Mouse (Mus musculus) embryonic stem cell, embryonic (primary cell): Measurements from ENCODE around the gene Errfi1.
"Not testable (repeated sequence)": the region's sequence is repeated elsewhere in the genome, so short reads cannot be mapped to it uniquely, and the experiment has no call there.

Experiments
- CTCF ChIA-PET, 4 experiments: fragments of 300-600 bp in 2 of 4; fragments of 350-600 bp in 2 of 4; sonication (Branson Sonifier 250); formaldehyde crosslinking; loops; one replicate each; lab custom pipeline; 2022; ENCODE audit warnings: inconsistent platforms in 2 of 4; lab: Charles Lee
- POLR2A ChIA-PET, 4 experiments: fragments of 300-600 bp in 2 of 4; fragments of 350-600 bp in 2 of 4; sonication (Branson Sonifier 250); formaldehyde crosslinking; loops; one replicate each; lab custom pipeline; 2022; ENCODE audit warnings: antibody characterized with exemption in 4 of 4, inconsistent platforms in 1 of 4; lab: Charles Lee

Errfi1 gene

DNA sequence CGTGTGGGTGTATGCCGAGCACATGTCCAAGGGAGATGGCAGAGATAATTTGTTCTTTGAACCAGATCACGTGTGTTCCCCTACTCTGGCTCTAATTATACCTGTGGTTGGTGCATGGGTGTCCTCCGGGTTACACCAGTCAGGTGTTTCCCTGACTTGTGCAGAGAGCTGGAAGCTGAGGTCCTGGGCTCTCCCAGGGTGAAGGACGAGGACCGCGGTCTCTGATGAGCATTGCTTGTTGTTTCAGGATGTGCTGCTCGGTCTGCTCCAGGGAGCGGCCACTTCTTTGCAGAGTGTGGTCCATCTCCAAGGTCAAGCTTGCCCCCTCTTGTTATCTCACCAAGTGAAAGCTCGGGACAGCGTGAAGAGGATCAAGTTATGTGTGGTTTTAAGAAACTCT is 12.3 kb downstream of the Errfi1 start:
- CTCF ChIA-PET: interaction anchor here (0.5 to 1.8 kb wide), 13 partner anchors 9 to 263 kb away, joined by 3 to 6 read pairs (median 4); no protein-coding TSS in a partner anchor
- POLR2A ChIA-PET: interaction anchor here (0.9 to 5.7 kb wide), 20 partner anchors 10 to 184 kb away, joined by 3 to 45 read pairs (median 5); no protein-coding TSS in a partner anchor

DNA sequence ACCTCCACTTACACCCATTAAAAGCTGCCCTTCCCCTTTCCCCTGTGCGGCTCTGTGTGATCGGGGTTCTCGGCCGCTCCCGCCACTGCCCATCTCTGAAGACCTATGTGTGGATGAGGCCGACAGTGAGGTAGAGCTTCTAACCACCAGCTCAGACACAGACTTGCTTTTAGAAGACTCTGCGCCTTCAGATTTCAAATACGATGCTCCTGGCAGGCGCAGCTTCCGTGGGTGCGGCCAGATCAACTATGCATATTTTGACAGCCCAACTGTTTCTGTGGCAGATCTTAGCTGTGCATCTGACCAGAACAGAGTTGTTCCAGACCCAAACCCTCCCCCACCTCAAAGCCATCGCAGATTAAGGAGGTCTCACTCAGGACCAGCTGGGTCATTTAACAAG is 12.8 kb downstream of the Errfi1 start:
- ChIA-PET POLR2A (interaction anchor here (0.6 to 5.7 kb wide), 22 partner anchors 10 to 189 kb away, joined by 3 to 45 read pairs (median 4); no protein-coding TSS in a partner anchor), CTCF (interaction anchor here (0.5 to 1.8 kb wide), 13 partner anchors 9 to 211 kb away, joined by 3 to 6 read pairs (median 3); no protein-coding TSS in a partner anchor)

DNA sequence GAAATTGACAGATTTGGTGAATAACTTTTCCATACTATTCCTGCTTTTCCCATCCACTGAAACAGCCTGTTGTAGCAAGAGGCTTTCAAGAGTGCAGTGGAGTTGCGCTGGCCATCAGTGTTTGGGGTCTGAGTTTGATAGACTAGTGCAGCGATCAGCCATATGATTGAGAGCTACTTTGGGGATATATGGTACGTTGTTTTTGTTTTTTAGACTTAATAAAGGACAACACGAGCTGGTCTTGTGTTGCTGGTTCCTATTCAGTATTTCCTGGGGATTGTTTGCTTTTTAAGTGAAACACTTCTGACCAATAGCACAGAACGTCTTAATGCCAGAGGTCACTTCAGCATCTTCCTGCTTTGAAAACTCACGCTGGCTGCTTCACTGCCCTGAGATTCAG is 14.4 kb downstream of the Errfi1 start:
- CTCF ChIA-PET: no interaction called here
- POLR2A ChIA-PET: interaction anchor here in 3 of 4 experiments (0.5 to 5.7 kb wide), 6 partner anchors 9 to 32 kb away, joined by 3 to 45 read pairs (median 10); no protein-coding TSS in a partner anchor

DNA sequence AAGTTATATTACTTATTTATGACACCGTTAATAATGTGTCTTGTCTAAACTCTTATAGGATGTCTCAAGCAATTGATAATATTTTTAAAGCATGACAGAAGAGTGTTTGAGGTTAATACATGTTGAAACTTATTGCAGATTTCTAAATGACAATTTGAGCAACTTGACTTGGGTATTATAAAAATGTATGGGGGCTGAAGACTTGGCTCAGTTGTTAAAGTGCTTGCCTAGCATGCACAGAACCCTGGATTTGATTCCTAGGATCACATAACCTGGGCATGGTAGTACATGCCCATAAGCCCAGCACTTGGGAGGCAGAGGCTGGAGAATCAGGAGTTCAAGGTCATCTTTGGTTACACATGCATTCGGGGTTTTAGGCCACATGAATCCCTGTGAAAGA is 15.1 kb downstream of the Errfi1 start:
- ChIA-PET CTCF (no interaction called here), POLR2A (interaction anchor here in 2 of 4 experiments (1.4 to 4.7 kb wide), 4 partner anchors 9 to 12 kb away, joined by 3 to 45 read pairs (median 28); no protein-coding TSS in a partner anchor)

DNA sequence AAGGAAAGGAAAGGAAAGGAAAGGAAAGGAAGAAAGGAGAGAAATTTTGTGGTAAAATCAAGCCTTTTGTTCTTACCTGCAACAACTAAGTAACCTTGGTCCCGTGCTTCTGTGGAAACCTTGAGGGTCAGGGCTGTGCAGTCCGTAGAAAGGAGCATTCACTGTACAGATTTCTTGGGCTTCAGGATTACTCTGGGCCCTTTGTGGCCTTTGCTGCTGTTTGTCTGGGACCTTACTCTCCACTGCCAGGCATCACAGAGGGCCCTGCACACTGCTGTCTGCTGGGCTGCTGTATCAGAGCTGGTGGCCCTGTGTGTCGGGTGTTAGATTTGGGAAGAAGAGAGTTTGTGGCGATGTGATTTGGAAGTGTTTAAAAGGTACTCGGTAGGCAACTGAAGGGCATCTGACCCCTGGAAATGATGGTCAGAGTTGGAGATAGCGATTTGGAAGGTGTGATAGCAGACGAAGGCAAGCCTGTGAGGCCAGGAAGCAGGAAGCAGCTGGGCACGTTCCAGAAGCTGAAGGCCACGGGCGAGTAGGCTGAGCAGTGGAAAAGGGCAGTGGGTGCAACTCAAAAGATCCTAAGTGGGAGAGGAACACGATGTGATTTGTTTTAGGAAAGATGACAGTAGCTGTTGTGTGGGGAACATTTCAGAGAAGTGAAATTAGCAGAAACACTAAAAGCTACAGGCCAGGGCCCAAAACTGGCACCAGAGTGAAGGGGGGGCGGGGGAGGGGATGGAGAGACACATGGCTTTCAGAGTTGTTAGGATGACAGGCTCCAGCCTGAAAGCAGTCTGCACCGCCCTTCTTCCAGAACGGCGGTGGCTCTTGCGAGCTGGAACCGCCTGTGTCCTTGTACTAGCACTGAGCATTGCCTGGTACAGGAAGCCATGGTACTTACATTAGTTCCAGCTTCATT is 15.8 kb downstream of the Errfi1 start:
- POLR2A ChIA-PET: interaction anchor here in 3 of 4 experiments (0.6 to 4.1 kb wide), 11 partner anchors 9 to 192 kb away, joined by 3 to 40 read pairs (median 7); no protein-coding TSS in a partner anchor
- CTCF ChIA-PET: interaction anchor here in 2 of 4 experiments (0.6 to 1.4 kb wide), 2 partner anchors 206 to 608 kb away, joined by 3 read pairs; no protein-coding TSS in a partner anchor

DNA sequence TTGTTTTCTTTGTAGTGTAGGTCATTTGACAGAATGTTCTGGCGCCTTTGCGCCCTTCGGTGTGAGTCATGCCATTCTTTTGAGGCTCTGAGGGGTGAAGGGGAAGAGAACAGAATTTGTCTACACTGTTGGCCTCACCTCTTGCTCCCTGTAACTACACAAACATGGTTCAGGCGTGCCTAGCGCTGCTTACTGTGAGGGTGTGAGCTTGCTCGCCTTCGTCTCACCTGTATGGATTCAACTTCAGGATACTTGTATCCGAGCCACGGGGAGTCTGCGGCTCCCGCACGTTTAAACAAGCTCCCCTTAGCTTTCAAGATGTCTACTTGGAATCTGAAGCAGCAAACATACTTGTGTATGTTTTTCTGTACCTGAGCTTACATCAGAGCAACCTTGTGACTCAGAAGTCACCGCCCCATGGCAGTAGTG is 17.3 kb downstream of the Errfi1 start:
- POLR2A ChIA-PET: interaction anchor here in 3 of 4 experiments (0.6 to 4.1 kb wide), 32 partner anchors 8 to 215 kb away, joined by 3 to 40 read pairs (median 5); no protein-coding TSS in a partner anchor
- CTCF ChIA-PET: interaction anchor here in 3 of 4 experiments (0.5 to 2.0 kb wide), 7 partner anchors 24 to 1401 kb away, joined by 3 to 8 read pairs (median 3); no protein-coding TSS in a partner anchor

DNA sequence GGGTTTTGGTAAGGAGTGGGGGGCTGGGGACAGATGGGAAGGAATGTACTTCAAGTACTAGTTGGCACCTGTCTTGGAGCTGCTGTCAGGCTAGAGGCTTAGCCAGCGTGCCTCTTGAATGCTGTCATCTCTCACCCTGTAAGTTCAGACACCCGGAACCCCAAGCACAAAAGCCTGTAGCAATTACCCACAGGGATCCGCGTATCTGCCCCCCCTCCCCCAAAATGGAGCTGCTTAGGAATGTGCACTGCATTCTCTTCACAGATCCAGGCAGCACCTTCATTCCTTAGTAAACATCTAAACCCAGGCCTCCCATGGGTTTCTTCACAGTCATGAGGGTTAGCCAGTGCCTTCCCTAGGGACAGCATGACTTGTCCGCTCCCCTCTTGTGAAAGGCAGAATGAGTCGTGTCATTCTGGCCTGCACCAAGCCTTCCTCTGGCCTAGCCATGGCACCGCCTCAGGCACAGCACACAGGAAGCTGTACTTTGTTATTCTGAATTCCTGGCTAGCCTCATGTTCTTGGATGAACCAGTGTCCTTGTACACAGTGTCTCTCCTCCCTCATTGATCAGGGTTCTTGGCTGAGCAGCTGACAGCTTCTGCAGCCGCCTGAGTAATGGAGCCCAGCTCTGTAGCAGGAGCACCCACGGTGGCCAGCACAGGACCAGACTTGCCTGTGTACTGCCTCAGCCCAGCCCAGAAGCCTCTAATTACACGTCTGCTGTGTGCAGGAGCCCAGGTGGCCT is 17.8 kb downstream of the Errfi1 start:
- ChIA-PET POLR2A (interaction anchor here (0.5 to 4.1 kb wide), 48 partner anchors 7 to 631 kb away, joined by 3 to 40 read pairs (median 4); partner anchors contain the start of genes Park7 (in 1 of the 4), Per3 (in 1 of the 4) and Tnfrsf9 (in 1 of the 4)), CTCF (interaction anchor here in 3 of 4 experiments (0.6 to 2.0 kb wide), 8 partner anchors 24 to 615 kb away, joined by 3 to 8 read pairs (median 3); no protein-coding TSS in a partner anchor)

DNA sequence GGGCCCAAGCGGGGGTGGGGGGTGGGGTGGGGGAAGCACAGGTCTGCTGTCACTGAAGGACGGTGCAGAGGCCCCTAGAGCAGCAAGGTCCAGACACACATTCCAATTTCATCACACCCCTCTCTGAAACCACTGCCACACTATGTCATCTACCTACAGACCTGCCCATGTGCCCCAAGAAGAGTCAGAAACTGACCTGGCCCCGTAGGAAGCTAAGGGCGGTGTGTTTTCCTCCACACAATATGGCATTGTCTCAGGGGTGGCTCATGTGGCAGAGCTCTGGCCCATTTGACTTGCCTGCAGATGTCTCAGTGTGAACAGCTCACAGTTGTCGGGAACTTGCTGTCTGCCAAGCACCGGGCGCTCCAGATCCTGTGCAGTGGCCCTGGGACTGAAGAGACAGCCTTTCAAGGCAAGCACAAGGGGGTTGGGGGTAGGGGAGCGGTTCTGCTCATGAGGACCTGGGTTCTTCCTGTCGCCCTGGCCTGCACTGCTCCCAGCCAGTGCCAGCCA is 18.5 kb downstream of the Errfi1 start:
- POLR2A ChIA-PET: interaction anchor here (0.6 to 4.1 kb wide), 37 partner anchors 8 to 591 kb away, joined by 3 to 40 read pairs (median 4); partner anchors contain the start of genes Park7 (in 1 of the 4), Per3 (in 1 of the 4) and Tnfrsf9 (in 1 of the 4)

DNA sequence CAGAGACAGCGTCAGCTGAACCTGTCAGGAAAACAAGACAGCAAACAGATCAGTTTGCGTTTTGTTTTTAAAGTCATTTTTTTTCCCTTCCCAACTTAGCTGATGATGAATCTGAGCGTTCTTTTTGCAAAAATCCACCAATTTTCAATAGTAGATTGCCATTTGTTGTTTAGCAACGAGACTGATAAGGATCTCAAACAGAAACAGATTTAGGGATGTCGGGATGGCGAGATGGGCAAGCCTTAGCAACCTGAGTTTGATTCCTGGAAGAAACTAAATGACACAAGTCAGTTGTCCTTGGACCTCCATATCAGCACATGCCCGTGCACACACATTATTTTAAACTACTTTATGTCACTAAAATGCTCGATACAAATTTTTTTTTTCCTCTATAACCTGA is 19.0 kb downstream of the Errfi1 start:
- ChIA-PET CTCF (interaction anchor here in 1 of 4 experiments (0.9 kb wide), 1 partner anchor 29 kb away, joined by 4 read pairs; no protein-coding TSS in a partner anchor), POLR2A (interaction anchor here in 3 of 4 experiments (0.6 to 4.1 kb wide), 23 partner anchors 7 to 209 kb away, joined by 3 to 40 read pairs (median 5); partner anchors contain the start of gene Per3 (in 1 of the 3))

More for the DNA sequence above, 18.5 kb downstream of the Errfi1 start:
- CTCF ChIA-PET: interaction anchor here in 3 of 4 experiments (0.9 to 2.0 kb wide), 6 partner anchors 29 to 608 kb away, joined by 3 to 8 read pairs (median 3); no protein-coding TSS in a partner anchor

DNA sequence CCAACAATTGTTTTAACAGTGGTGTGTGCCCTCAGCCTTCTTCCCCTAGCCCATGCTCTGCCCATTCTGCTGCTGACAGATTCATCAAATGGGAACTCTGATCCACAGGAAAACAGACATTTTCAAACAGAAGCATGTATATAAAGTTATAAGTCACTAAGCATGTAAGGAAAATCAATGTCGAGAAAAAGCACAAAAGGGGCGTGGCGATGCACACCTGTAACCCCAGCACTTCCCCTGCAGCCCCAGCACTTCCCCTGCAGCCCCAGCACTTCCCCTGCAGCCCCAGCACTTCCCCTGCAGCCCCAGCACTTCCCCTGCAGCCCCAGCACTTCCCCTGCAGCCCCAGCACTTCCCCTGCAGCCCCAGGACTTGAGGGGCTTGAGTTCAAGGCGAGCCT is 20.7 kb downstream of the Errfi1 start:
- CTCF ChIA-PET, POLR2A ChIA-PET: not testable (repeated sequence)

DNA sequence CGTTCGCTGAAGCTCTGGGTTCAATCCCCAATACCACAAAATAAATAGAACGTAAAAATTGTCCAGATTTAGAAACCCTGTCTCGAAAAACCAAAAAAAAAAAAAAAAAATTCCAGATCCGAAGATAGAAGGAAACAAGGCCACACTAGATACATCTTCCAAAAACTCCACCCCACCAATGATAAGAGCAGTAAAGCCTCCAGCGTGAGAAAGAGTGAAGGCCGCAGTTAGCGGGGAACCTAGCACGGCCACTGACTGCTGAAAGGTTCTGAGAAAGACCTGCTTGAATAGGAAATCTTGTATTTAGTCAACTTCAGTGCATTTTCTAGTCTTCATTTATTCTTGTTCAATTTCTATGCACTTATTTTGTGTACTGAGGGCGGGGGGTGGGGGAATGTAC is 21.7 kb downstream of the Errfi1 start:
- ChIA-PET CTCF (interaction anchor here in 1 of 4 experiments (1.1 kb wide), 1 partner anchor 9 kb away, joined by 4 read pairs; no protein-coding TSS in a partner anchor), POLR2A (interaction anchor here in 3 of 4 experiments (0.6 to 2.2 kb wide), 7 partner anchors 9 to 99 kb away, joined by 3 to 7 read pairs (median 5); no protein-coding TSS in a partner anchor)

DNA sequence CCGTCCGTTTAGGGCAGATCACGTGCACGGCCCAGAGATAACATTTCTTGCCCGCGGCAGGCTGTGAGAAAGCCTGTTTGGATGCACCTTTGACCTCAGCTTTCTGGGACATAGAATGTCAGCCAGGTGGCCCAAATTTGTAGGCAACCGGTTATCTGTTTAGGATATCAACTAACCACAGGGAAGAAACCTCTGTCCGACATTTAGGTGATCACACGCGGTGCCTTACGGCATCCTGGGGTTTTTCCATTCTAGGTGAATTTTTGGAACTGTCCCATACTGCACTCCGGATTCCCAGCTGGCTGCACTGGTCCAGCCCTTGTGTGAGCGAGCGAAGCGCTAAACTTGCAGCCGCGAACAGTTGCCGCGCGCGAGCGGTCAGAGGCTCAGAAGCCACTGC is 25.9 kb downstream of the Errfi1 start:
- POLR2A ChIA-PET: interaction anchor here in 3 of 4 experiments (0.6 to 5.1 kb wide), 29 partner anchors 8 to 634 kb away, joined by 3 to 41 read pairs (median 4); no protein-coding TSS in a partner anchor
- CTCF ChIA-PET: interaction anchor here in 3 of 4 experiments (0.9 to 1.6 kb wide), 7 partner anchors 8 to 216 kb away, joined by 3 to 7 read pairs (median 4); no protein-coding TSS in a partner anchor

DNA sequence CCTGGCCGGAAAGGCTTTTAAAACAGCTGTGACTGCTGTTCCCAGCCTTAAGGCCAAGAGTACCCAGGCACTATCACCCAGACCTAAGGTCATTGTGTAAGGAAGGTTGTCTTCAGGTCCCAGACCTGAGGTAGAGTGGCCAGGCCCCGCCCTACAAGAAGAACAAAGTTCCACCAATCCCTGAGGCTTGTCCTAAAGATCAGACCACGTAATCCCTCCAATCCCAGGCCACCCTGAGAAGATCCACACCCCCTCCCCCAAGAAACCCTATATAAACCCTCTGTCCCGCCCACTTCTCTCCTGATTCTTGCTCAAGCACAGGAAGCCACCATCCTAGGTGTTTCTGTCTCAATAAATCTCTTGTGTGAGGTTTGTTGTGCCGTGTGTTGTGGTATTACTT is 26.6 kb downstream of the Errfi1 start:
- ChIA-PET CTCF (interaction anchor here in 3 of 4 experiments (1.0 to 1.6 kb wide), 4 partner anchors 13 to 217 kb away, joined by 3 to 7 read pairs (median 4); no protein-coding TSS in a partner anchor), POLR2A (interaction anchor here in 3 of 4 experiments (0.6 to 5.1 kb wide), 20 partner anchors 9 to 635 kb away, joined by 3 to 41 read pairs (median 4); no protein-coding TSS in a partner anchor)

DNA sequence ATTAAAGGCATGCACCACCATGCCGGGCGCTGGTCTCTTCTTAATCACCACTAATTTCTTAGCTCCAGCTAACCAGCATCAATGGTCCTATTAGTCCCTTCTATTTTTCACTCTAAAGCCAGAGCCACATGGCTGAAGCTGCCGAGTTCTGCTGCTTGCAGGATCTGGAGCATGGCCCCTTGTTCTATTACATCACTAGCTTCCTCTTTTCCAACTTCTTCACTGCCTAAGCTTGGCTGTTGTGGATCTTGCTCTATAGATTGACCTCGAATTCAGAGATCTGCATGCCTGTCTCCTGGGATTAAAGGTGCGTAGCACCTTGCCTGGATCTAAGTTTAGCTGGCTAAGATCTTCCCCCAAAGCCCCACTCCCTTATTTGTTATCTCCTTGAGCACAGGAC is 28.9 kb downstream of the Errfi1 start:
- ChIA-PET CTCF (interaction anchor here in 1 of 4 experiments (1.0 kb wide), 1 partner anchor 20 kb away, joined by 3 read pairs; no protein-coding TSS in a partner anchor), POLR2A (interaction anchor here in 2 of 4 experiments (0.7 to 5.1 kb wide), 5 partner anchors 11 to 219 kb away, joined by 3 to 41 read pairs (median 4); no protein-coding TSS in a partner anchor)

DNA sequence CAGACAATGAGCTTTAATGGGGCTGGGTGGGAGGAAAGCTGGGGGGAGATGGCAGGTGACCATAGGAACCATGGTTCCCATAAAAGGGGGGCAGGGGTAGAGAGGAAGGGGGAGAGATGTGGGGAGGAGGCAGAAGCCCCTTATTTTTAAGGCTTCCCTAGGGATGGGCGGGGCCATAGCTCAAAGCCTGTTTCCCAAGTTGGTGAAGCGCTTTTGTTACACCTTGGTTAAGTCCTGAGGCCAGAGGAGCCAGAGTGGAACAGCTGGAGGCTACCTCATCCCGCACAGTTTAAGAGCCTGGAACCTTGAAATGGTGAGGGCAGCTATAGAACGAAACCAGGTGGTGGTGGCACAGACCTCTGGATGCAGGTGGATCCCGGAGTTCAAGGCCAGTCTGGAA is 34.2 kb downstream of the Errfi1 start:
- ChIA-PET CTCF (interaction anchor here in 3 of 4 experiments (0.7 to 1.2 kb wide), 10 partner anchors 9 to 527 kb away, joined by 3 to 10 read pairs (median 4); no protein-coding TSS in a partner anchor), POLR2A (interaction anchor here in 3 of 4 experiments (0.6 to 1.6 kb wide), 20 partner anchors 9 to 228 kb away, joined by 3 to 10 read pairs (median 4); partner anchors contain the start of genes Park7 (in 1 of the 3) and Tnfrsf9 (in 1 of the 3))

DNA sequence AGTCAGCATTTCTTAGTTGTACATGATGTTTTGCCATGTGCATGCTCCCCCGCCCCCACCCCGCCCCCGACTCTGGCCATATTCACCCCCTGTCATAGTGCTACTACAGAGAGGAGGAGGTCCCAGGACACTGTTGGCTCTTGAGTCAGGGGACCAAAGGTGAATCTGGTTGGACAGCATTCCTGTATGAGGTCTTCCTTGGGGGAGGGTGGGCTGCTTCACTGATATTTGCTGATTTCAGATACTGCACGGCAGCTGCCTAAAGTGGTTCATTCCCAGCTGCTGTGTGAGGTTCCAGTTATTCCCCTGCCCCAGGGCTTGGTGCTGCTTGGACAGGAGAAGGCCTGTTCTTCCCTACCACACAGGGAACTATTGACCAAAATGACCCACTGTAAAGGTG is 34.8 kb downstream of the Errfi1 start:
- ChIA-PET CTCF (interaction anchor here in 3 of 4 experiments (0.8 to 2.1 kb wide), 8 partner anchors 12 to 226 kb away, joined by 3 to 9 read pairs (median 4); no protein-coding TSS in a partner anchor), POLR2A (interaction anchor here (0.7 to 6.3 kb wide), 15 partner anchors 8 to 201 kb away, joined by 3 to 53 read pairs (median 5); partner anchors contain the start of genes Park7 (in 1 of the 4) and Tnfrsf9 (in 1 of the 4))
